Mouse (Mus musculus): ENCODE results near the gene Mr1. TPM values are rescaled to one million over a fixed set of nuclear protein-coding genes. Genes with fewer than 3 reads are reported as not detected.

Mr1 gene
- polyA plus RNA-seq, 1 experiment from 2014 or later = 1.4 TPM

- H3K36me3 ChIP-seq (replicated peaks) = peaks cover 13% of the 10 kb centered on the region
- H3K27ac ChIP-seq (replicated peaks) = peak within 1 kb of the TSS; percentile 93
- H3K9me3 ChIP-seq = no peaks in the 10 kb centered on the region
- WGBS = under 1% methylated on average over 40 of the region's 40 CpGs
- H3K4me3 ChIP-seq = peak within 1 kb of the TSS; percentile 99
- no peaks in the 10 kb centered on the region for H3K27me3 ChIP-seq (replicated peaks; ENCODE audit: low read depth, poor library complexity, severe bottlenecking)
- H3K4me1 ChIP-seq = peaks cover 32% of the 10 kb centered on the region
- peak; percentile 97 for DNase-seq (ENCODE audit: low spot score)
Measured at GRCm38 (mm10) chr1:155099280-155099848, 47.2 kb downstream of the Mr1 start, which contains the start of gene Ier5. Gene Ier5, minus strand, starts transcription at chr1:155099636.

DNA sequence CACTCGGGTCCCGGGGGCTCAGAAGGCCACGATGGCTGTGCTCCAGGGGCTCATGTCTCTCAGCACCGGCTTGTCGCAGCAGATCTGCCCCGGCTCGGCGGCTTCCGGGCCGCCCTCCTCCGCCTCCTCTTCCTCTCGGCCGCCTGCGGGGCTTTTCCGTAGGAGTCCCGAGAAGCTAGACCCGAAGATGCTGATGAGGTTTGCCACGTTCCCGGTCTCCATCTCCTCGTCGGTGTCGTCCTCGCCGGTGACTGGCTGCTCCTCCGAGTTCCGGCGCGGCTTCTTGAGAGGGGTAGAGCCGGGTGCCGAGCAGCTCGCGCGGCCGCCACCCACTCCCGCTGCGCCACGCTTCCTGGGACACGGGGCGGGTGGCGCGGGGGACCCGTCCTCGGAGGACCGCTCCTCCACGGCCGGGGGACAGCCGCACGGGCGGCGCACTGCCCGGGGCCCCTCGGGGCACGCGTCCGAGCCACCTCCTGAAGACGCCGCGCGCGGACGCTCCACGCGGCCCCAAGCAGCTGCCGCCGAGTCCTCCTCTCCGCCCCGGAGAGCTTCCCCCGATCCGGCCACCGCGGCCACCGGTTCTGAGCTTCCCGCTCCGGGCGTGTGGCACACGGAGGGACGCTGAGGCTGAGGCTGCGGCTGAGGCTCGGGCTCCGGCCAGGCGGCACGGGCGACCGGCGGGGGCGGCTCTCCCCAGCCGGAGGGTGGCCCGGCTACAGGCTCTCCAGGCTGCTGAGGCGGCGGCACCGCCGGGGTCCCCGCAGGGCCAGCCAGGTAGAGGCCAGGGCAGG lies 47.9 kb downstream of the Mr1 start:
- Histone ChIP-seq H3K27ac (replicated peaks) (peak overlapping the region; percentile 93), H3K9me3 (no peaks in the 10 kb centered on the region), H3K36me3 (replicated peaks) (peaks cover 13% of the 10 kb centered on the region), H3K4me1 (peaks cover 35% of the 10 kb centered on the region), H3K4me3 (peak overlapping the region; percentile 99), H3K27me3 (replicated peaks; ENCODE audit: low read depth, poor library complexity, severe bottlenecking) (0 out of 2 replicates have a peak, but pooled peaks cover under 1% of the 10 kb centered on the region)
- peak; percentile 73 for DNase-seq (ENCODE audit: low spot score)
- under 1% methylated on average over 93 of the region's 93 CpGs for WGBS

DNA sequence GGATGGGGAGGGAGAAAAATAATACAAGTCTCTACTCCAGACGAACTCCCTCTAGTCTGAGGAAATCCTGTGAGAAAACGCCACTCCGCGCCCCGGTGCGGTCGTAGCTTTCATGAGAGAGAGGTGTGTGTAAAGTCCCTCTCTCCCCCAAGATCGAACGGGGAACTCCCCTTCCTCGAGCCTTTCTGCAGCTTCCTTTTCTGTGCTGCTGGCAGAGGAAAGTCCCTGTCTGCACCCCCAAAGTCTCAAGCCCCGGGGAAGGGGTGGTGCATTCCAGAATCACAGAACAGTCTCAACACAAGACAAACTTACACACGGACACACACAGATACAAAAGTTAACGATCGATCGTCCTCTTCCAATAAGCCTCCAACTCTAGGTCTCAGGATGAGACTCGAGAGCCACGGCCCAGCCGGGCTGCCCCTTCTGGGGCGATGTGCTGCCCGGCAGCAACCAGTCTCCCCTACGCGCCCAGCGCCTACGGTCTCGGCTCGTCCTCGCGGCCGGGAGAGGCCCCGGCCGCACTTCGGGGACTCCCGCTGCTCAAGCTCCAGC lies 48.6 kb downstream of the Mr1 start:
- peak overlapping the region; percentile 93 for H3K27ac ChIP-seq (replicated peaks)
- peak; percentile 60 for DNase-seq (ENCODE audit: low spot score)

GRCm38 (mm10) chr1:155097354-155097753 lies 49.3 kb downstream of the Mr1 start:
- no peaks in the 10 kb centered on the region for H3K9me3 ChIP-seq
- H3K4me3 ChIP-seq = peak overlapping the region; percentile 99
- no peak for DNase-seq (ENCODE audit: low spot score)
- H3K27ac ChIP-seq (replicated peaks) = peak overlapping the region; percentile 93; the same call in 1 of the 2 replicates
- peaks cover 48% of the 10 kb centered on the region for H3K4me1 ChIP-seq
- peaks cover 13% of the 10 kb centered on the region for H3K36me3 ChIP-seq (replicated peaks)
- H3K27me3 ChIP-seq (replicated peaks; ENCODE audit: low read depth, poor library complexity, severe bottlenecking) = peaks cover 13% of the 10 kb centered on the region
- WGBS = 35% methylated on average over 6 of the region's 6 CpGs

More for the DNA sequence above, 48.6 kb downstream of the Mr1 start:
- under 1% methylated on average over 33 of the region's 33 CpGs for WGBS
- peaks cover 6% of the 10 kb centered on the region for H3K27me3 ChIP-seq (replicated peaks; ENCODE audit: low read depth, poor library complexity, severe bottlenecking)
- peaks cover 42% of the 10 kb centered on the region for H3K4me1 ChIP-seq
- peaks cover 13% of the 10 kb centered on the region for H3K36me3 ChIP-seq (replicated peaks)
- no peaks in the 10 kb centered on the region for H3K9me3 ChIP-seq
- peak overlapping the region; percentile 99 for H3K4me3 ChIP-seq

DNA sequence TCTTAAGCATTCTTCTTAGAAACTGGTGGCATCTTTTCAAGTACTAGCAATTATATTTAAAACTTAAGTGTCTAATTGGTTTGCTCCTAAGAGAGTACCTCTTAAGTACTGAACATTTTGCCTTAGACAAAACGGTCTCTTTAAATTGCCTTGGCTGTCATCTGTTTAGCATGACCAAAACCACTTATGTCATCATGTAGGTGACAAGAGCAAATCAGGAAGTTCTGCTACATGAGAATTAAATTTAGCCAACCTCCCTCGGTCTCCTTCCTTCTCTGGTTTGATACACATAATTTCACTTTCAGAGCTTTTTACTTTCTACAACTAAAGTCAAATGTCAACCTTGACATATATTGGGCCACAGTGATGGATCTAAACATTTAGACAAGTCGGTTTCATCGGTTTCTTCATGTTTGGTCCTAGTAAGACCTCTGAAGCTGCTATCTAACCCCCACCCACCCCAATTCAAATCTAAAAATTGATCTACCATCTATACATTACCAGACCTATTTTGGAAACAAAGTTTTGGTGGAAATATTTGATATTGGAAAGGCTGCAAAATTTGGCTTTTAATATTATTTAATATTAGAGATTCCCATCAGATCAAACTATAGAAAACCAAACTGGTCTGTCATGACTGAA lies 49.9 kb downstream of the Mr1 start:
- DNase-seq (ENCODE audit: low spot score) = no peak

GRCm38 (mm10) chr1:155093971-155094707 lies 52.5 kb downstream of the Mr1 start:
- H3K4me1 ChIP-seq = peaks cover 61% of the 10 kb centered on the region
- no peak overlapping the region for H3K4me3 ChIP-seq
- no peaks in the 10 kb centered on the region for H3K9me3 ChIP-seq
- peaks cover 13% of the 10 kb centered on the region for H3K36me3 ChIP-seq (replicated peaks)
- no peak for DNase-seq (ENCODE audit: low spot score)
- 0 out of 2 replicates have a peak overlapping the region, but pooled peaks have one; percentile 11 for H3K27ac ChIP-seq (replicated peaks)
- peaks cover 13% of the 10 kb centered on the region for H3K27me3 ChIP-seq (replicated peaks; ENCODE audit: low read depth, poor library complexity, severe bottlenecking)
- 51% methylated on average over 9 of the region's 9 CpGs for WGBS

More for the DNA sequence above, 49.9 kb downstream of the Mr1 start:
- no peaks in the 10 kb centered on the region for H3K9me3 ChIP-seq
- H3K27ac ChIP-seq (replicated peaks) = no peak overlapping the region
- H3K4me3 ChIP-seq = peak overlapping the region; percentile 99
- peaks cover 13% of the 10 kb centered on the region for H3K36me3 ChIP-seq (replicated peaks)
- peaks cover 13% of the 10 kb centered on the region for H3K27me3 ChIP-seq (replicated peaks; ENCODE audit: low read depth, poor library complexity, severe bottlenecking)
- peaks cover 54% of the 10 kb centered on the region for H3K4me1 ChIP-seq
- WGBS = 82% methylated on average over 4 of the region's 4 CpGs

- Histone ChIP-seq H3K4me3 (no peak overlapping the region), H3K27ac (replicated peaks) (peak overlapping the region; percentile 11; the same call in 1 of the 2 replicates), H3K9me3 (no peaks in the 10 kb centered on the region), H3K27me3 (replicated peaks; ENCODE audit: low read depth, poor library complexity, severe bottlenecking) (peaks cover 13% of the 10 kb centered on the region), H3K36me3 (replicated peaks) (peaks cover 13% of the 10 kb centered on the region), H3K4me1 (peaks cover 58% of the 10 kb centered on the region)
- 22% methylated on average over 4 of the region's 4 CpGs for WGBS
- DNase-seq (ENCODE audit: low spot score) = no peak
Measured at GRCm38 (mm10) chr1:155093145-155093791, 53.3 kb downstream of the Mr1 start.

DNA sequence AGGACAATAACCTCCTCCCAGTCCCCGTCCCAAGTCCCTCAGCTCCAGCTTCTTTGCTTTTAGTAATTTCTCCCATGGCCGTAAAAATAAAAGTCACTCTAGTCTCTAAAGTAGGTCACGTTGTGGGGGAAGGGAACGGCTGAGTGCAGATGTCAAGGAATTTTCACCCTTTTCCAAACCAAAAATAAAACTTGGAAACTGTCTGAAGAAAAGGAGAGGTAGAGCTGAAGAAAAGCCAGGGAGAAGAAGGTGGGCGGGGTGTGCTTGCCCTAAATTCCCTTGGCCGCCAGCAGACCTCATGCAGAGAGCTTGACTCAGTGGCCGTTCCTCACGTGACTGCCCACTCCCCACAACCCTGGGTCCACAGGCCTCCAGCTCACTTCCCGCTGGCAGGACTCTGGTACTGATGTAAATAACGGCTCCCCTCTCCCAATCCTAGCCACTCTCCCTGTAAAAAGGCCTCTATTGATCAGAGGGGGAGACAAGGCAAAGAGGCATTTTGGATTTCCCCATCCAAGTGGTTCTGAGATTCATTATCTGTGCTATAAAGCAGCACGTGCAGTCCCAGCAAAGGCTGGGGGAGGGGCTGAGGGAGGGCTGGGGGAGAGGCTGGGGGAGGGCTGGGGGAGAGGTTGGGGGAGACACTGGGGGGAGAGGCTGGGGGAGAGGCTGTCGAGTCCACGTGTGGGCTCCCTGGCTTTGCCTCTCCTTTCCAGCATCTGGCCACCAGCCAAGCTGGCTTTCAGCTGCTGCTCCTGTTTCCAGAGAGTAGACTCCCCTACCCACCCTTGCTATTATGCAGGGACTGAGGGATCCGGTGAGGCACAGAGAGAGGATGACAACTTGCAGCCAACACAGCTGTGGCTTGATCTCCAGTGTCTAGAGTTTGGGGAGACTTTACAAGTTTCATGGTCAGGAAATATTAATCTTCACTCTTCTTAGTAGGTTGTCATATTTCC lies 54.5 kb downstream of the Mr1 start:
- DNase-seq (ENCODE audit: low spot score) = peak; percentile 52
- Histone ChIP-seq H3K36me3 (replicated peaks) (peaks cover 13% of the 10 kb centered on the region), H3K27ac (replicated peaks) (peak overlapping the region; percentile 75), H3K4me3 (no peak overlapping the region), H3K9me3 (no peaks in the 10 kb centered on the region), H3K27me3 (replicated peaks; ENCODE audit: low read depth, poor library complexity, severe bottlenecking) (peaks cover 13% of the 10 kb centered on the region), H3K4me1 (peaks cover 55% of the 10 kb centered on the region)
- 27% methylated on average over 14 of the region's 14 CpGs for WGBS

GRCm38 (mm10) chr1:155091374-155091841 lies 55.2 kb downstream of the Mr1 start:
- no peak for DNase-seq (ENCODE audit: low spot score)
- H3K4me3 ChIP-seq = no peak overlapping the region
- H3K27ac ChIP-seq (replicated peaks) = peak overlapping the region; percentile 75; the same call in 1 of the 2 replicates
- H3K4me1 ChIP-seq = peaks cover 55% of the 10 kb centered on the region
- no peaks in the 10 kb centered on the region for H3K9me3 ChIP-seq
- WGBS = 80% methylated on average over 7 of the region's 7 CpGs
- peaks cover 13% of the 10 kb centered on the region for H3K27me3 ChIP-seq (replicated peaks; ENCODE audit: low read depth, poor library complexity, severe bottlenecking)
- H3K36me3 ChIP-seq (replicated peaks) = peaks cover 13% of the 10 kb centered on the region

- H3K27ac ChIP-seq (replicated peaks) = 0 out of 2 replicates have a peak overlapping the region, but pooled peaks have one; percentile 14
- peaks cover 13% of the 10 kb centered on the region for H3K27me3 ChIP-seq (replicated peaks; ENCODE audit: low read depth, poor library complexity, severe bottlenecking)
- peaks cover 60% of the 10 kb centered on the region for H3K4me1 ChIP-seq
- H3K9me3 ChIP-seq = no peaks in the 10 kb centered on the region
- H3K36me3 ChIP-seq (replicated peaks) = peaks cover 10% of the 10 kb centered on the region
- 80% methylated on average over 1 of the region's 1 CpGs for WGBS
- DNase-seq (ENCODE audit: low spot score) = no peak
- H3K4me3 ChIP-seq = no peak overlapping the region
Measured at GRCm38 (mm10) chr1:155090736-155091135, 55.9 kb downstream of the Mr1 start.

All from embryonic facial prominence, embryonic 10.5 days (tissue).